Mouse (Mus musculus) CD8-positive naive resting alpha-beta T cell, adult 2 months (primary cell): ENCODE data around the gene N4bp3.

ENCODE experiments used
- DNase-seq, 2 experiments: peaks; one replicate each; pipeline ENCODE4 v3.0.0; 2022; ENCODE audit warnings: low read depth in 2 of 2, low spot score in 2 of 2

N4bp3 gene

DNA sequence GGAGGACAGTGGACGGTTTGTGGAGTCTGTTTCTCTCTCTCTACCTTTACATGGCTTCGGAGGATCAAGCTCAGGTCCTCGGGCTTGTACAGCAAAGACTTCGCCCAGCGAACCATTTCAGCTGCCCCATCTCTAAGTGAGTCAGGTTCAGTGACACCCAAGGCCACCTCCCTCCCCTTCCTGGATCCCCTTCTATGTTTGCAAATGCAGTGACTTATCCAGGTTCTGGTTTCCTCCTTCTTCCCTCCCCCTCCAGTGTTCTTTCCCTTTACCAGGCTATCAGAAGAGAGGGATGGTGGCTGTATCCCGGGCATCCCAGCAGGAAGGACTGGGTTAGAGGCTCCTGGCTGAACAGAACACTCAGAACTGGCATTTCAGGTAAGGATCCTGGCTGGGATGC lies 3.1 kb upstream of the N4bp3 start:
- DNase-seq: no peak

- no peak for DNase-seq
Measured at GRCm38 (mm10) chr11:51652889-51653418, 2.3 kb upstream of the N4bp3 start.

DNA sequence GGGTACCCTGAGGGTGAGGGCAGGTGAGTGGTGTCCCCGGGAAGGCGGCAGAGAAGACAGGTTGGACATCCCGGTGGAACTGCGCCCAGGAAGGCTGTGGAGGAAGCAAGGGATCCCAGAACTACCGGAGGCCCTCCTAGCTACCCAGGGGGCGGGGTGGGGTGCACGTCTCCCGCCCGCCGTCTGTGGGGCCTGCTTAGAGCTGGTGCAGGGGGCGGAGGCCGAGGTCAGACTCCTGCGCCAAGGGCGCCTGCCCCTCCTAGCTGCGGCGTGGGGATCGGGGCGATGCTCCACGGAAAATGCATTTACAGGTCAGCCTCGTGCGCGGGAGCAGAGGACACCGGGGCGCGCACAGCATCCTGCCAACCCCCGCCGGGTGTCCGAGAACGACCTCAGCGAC lies 381 bp downstream of the N4bp3 start:
- DNase-seq: peak in 1 of 2 experiments; percentile 25

- DNase-seq: no peak
Measured at GRCm38 (mm10) chr11:51649889-51650199, 798 bp downstream of the N4bp3 start.

DNA sequence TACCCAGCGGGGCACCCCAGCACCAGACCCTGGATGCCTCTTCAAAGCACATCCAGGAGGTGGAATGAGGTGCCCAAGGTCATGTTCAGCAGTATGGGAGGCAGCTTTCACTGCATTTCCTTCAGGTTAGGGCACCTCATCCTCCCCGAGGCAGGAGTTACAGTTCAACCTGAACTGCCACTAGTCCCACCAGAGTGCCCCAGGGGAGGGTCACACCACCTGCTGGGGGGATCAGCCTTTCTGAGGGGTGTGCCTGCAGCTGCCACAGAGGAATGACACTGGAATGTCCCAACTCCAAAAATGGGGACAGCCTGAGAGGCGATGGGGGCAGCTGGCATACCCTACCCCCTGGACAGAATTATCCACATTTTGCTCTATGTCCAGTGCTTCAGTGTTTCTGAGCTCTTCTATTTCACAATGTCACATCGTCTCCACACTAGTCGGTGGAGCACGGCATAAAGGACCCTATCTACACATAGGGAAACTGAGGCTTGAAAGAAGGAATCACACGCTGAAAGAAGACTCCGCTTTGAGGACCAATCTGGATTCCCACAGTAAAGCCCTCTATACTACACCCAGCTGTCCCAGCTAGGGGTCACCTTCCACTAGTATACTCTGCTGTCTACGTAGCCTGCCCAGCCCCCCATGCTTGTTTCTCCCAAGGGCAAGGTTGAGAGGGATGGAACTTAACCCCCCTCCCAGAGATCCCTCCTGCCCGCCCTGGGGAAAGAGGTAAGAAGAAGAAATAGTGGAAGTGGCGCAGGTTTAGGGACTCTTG lies 1.3 kb downstream of the N4bp3 start:
- no peak for DNase-seq

- no peak for DNase-seq
Measured at GRCm38 (mm10) chr11:51648566-51648965, 2.1 kb downstream of the N4bp3 start.

- no peak for DNase-seq
Measured at GRCm38 (mm10) chr11:51646751-51647667, 3.6 kb downstream of the N4bp3 start.

GRCm38 (mm10) chr11:51646245-51646644 lies 4.4 kb downstream of the N4bp3 start:
- no peak for DNase-seq

GRCm38 (mm10) chr11:51645293-51645692 lies 5.3 kb downstream of the N4bp3 start:
- no peak for DNase-seq

DNA sequence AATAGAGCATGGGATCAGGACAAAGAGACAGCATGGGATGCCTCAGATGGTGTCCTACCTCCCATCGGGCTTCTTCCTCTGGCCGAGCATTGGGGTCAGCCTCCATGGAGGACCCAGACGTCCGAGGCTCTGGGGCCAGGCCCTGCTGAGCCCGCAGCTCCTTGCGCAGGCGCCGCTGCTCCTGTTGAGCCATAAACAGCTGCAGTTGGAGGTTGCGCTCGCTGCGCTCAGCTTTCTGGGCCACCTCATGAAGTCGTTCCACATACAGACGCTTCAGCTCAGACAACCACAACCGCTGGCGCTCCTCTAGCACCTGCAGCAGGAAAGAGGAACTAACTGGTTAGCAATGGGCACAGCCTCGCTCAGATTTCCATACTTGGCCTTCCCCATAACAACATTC lies 6.4 kb downstream of the N4bp3 start:
- DNase-seq: peak in 1 of 2 experiments; percentile 27

DNA sequence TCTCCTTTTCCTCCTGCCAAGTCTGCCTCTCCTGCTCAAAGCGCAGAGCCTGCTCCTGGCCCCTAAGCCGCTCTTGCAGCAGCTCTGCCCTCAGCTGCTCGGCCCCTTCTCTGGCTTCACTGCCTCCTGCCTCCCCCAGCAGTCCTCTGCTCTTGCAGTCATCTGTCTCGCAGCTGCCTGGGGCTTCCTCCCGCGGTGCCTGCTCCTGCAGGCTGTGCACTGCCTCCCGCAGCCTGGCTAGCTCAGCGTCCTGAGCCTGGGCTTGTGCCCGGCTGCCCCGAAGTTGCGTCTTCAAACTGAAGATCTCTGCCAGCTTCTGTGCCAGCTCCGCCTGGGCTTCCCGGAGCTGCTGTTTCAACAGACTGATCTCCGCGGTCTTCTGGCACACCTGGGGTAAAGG lies 6.9 kb downstream of the N4bp3 start:
- no peak for DNase-seq

- no peak for DNase-seq
Measured at GRCm38 (mm10) chr11:51643202-51643601, 7.4 kb downstream of the N4bp3 start.

DNA sequence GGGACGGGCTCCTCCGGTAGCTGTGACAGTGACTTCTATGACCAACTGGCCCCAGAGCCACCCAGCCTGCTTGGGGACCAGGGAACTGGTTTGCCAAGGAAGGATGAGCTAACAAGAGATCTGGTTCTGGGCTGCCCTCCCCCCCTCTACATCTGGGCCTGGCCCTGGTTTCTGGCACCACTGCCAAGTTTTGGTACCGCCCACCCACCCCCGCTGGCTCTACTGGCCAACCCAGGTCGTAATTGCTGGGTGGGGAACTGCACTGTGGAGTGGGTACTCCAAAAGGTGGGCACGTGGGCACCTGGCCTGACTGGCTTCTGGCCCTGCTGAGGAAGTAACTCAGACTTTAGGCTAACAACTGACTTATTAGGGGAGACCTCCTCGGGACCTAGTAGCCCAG lies 9.9 kb downstream of the N4bp3 start:
- no peak for DNase-seq

DNA sequence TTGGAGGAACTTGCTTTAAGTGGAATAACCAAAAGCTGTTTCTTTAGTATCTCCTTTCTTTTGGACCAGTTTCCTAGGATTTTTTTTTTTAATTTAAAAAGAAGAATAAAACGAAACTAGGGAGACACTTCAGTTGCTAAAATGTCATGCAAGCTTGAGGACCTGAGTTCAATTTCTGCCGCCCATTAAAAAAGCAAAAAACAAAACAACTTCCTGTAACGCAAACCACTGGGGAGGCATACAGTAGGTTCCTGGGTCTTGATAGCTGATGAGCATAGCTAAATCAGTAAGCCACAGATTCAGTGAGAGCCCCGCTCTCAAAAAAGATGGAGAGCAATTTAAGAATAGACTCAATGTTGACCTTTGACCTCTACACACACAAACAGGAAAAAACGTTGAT lies 12.1 kb downstream of the N4bp3 start:
- DNase-seq: no peak

DNA sequence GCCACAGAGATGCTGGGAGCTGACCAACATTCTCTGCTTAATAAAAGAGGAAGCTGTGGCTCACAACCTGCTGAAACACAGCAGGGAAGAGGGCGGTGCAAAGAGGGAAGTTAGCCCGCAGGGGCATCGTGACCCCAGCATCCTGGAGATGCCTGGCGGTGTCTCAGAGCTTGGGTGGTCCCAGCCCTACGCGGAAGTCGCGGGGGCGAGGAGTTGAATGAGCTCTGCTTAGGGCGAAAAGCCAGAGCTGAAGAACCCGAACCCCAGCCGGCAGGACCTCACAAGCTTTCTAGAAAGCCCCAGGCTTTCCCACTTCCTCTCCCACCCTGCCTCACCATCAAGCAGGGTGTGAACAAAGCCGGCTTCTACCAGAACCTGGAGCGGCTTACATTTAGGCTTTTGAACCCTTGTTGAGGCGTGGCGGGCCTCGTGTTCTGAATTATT lies 12.6 kb downstream of the N4bp3 start:
- peak; percentile 51 to 56 for DNase-seq

DNA sequence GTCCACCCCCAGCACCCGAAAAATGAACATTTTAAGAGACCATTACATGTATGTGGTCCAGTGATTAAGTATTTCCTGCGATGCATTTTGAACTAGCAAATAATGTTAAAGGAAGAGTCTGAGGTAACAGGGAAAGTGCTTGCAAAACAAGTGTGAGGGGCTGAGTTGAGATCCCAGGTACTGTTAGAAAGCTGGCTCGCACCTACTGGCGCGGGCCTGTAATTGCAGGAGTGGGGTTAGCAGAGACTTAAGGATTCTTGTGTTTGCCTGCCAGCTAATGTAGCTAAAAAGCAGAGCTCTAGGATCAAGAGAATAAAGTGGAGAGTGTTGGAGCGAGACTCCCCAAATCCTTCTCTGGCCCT lies 14.3 kb downstream of the N4bp3 start:
- peak; percentile 64 to 73 for DNase-seq

DNA sequence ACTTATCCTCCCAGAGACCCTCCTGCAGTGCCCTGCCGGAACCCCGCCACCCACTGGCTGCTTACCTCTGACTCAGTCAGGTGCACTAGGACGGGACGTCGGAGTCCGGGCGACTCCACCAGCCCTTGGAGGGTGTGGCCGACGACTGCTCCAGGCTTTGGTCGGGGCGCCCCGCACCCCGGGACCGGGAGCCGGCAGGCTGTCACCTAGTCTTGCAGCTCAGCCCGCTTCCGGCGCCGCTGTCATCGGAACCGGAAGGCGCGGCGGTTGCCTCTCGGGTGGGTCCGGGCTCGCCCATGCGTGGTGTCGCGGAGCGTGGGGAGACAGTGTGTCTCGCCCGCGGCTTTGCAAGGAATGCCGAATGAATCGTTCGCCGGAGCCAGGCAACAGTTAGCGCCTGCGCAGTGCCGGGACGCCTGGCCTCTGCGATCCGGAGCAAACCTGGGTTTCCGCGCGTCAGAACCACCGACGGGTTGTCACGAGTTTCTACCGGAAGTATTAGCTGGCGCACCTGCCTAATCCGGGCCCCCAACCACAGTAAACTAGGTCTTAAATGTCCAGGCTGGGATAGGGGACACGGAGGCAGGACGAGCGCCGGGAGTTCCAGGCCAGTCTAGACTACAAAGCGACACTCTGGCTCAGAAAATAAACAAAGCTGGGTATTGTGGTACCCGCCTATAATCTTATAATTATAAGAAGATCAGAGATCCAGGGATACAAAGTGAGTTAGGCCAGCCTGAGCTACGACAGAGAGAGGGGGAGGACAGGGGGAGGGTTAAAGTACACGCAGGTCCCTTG lies 14.9 kb downstream of the N4bp3 start, which contains the start of gene Rmnd5b:
Rmnd5b (minus strand) TSS at position 372 of the 798 bp plus-strand sequence.
- DNase-seq: peak; percentile 86

DNA sequence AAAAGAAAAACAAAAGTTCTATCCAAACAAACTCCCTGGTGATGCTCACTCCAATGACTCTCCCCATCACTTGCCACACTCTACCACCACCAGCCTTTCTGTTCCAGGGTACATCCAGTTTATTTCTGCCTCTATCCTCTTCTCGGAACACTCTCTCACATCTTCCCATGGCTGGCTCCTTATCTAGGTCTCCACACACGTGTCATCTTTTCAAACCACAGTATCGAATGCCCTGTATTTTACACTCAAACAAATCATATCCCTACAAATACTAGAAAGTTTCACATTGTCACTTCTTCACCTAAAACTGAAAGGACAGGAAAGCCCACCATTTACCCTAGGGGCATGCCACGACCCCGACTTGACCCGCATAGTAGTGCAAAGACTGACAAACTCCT lies 15.5 kb downstream of the N4bp3 start:
- no peak for DNase-seq

DNA sequence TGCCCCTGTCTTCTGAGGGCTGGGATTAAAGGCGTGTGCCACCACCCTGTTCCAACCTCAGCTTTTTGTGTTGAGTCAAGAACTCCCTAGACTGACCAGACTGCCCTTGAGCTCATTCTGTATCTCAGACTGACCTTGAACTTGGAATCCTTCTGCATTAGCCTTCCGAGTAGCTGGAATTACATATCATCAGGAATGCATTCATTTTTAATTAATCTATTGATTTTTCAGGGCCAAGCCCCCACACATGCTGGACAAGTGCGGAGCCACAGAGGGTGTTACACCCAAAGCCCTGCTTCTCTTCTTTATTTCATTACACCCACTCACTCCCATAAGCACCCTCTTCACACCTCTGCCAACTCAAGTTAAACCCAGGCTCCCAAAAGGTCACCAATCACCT lies 16.9 kb downstream of the N4bp3 start:
- no peak for DNase-seq

DNA sequence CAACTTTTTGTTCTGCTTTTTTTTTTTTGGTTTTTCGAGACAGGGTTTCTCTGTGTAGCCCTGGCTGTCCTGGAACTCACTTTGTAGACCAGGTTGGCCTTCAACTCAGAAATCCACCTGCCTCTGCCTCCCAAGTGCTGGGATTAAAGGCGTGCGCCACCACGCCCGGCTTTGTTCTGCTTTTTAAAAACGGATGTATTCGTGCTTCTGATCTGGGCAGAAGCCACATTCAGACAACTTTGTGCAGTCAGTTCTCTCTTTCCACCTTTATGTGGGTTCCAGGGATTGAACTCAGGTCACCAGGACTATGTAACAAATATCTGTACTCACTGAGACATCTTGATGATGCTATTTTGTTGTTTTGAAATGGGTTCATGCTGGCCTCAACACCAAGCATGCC lies 17.4 kb downstream of the N4bp3 start:
- peak in 1 of 2 experiments; percentile 28 for DNase-seq

- no peak for DNase-seq
Measured at GRCm38 (mm10) chr11:51632130-51632753, 18.4 kb downstream of the N4bp3 start.
